Mouse (Mus musculus) urinary bladder, postnatal 0 days (tissue): ENCODE measurements around the gene Hsd17b3. TPM values are rescaled to one million over a fixed set of nuclear protein-coding genes. Genes with fewer than 3 reads are reported as not detected.

ENCODE experiments used
- polyA plus RNA-seq: library from polyadenylated mRNA; unstranded; fragments of >200 nt; fragmentation: Nextera tagmentation; extraction: Ambion mirVana; gene quantifications from 2 replicates; pipeline ENCODE4 v1.2.1, GENCODE M21; 2015

The Hsd17b3 gene
- polyA plus RNA-seq, result not detected in 2 replicates

GRCm38 (mm10) chr13:64089130-64089529, at the start of gene Hsd17b3:
TSS of gene Hsd17b3 (minus strand) at chr13:64089230.

GRCm38 (mm10) chr13:64128858-64129615, 40.0 kb upstream of the Hsd17b3 start, which contains the start of gene Slc35d2:
TSS of gene Slc35d2 (minus strand) at chr13:64129368.

Other genes with a start within 250 kb of the Hsd17b3 start
- gene Slc35d2, start 40.1 kb upstream of the Hsd17b3 start, polyA plus RNA-seq, result 7.7 and 10.1 TPM in 2 replicates
- 10.7 and 14.8 TPM in 2 replicates for gene Zfp367, start 64.0 kb upstream of the Hsd17b3 start, polyA plus RNA-seq
- 15.1 and 15.7 TPM in 2 replicates for gene Habp4, start 72.6 kb upstream of the Hsd17b3 start, polyA plus RNA-seq
- 2.3 and 2.7 TPM in 2 replicates for gene Cdc14b, start 186.1 kb upstream of the Hsd17b3 start, polyA plus RNA-seq
- gene Aaed1, start 223.5 kb upstream of the Hsd17b3 start, polyA plus RNA-seq, result 50.5 and 54.8 TPM in 2 replicates